Mouse (Mus musculus): Measurements from ENCODE around the gene Slc38a9. TPM values are rescaled to one million over a fixed set of nuclear protein-coding genes. Genes with fewer than 3 reads are reported as not detected.
"Not testable (repeated sequence)": the region's sequence is repeated elsewhere in the genome, so short reads cannot be mapped to it uniquely, and the experiment has no call there.

Gene Slc38a9
- polyA plus RNA-seq, 1 experiment from 2014 or later, result 18.4 TPM

DNA sequence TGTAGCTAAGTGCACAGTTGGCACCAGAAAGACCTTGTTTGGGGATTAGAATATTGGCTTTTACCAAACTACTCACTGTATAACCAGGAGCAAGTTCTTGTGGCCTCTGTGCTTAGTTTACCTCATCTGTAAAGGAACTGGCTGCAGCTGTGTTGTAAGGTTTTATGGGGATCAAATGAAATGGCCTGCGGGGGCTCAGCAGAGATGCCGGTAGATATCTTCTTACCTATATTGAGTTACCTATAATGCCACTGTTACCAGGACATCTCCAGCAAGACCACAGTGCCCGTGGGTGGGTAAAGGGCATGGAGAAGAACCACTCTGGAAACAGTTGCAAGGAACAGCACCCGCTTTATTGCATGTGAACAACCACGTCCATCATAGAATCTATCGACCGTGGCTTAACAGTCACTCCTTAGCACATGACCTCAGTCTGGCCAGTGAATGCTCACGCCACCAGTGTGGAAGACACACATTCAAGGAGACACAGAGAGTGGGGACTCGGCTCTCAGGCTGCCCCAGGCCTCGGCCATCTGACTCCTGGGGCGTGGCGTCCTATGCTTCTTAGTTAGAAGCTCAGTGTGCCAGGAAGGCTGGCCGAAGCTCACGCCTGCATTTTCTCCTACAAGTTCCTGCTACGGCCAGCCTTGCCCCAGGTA lies 59.7 kb downstream of the Slc38a9 start:
- peaks cover 34% of the 10 kb centered on the region for H3K4me1 ChIP-seq (ENCODE audit: insufficient read depth, low read length)

GRCm38 (mm10) chr13:112721946-112722729 lies 61.6 kb downstream of the Slc38a9 start:
- ATAC-seq (ENCODE audit: low FRiP score, low TSS enrichment), result peak; percentile 89

More for the DNA sequence above, 59.7 kb downstream of the Slc38a9 start:
- H3K9me3 ChIP-seq (ENCODE audit: low read length), result no peaks in the 10 kb centered on the region
- no peak overlapping the region for H3K9ac ChIP-seq (replicated peaks; ENCODE audit: low read length)
- H3K27ac ChIP-seq (ENCODE audit: low read length), result no peak overlapping the region
- peak; percentile 80 for ATAC-seq (ENCODE audit: low FRiP score, low TSS enrichment)
- no peak overlapping the region for H3K4me3 ChIP-seq (ENCODE audit: low read length)
- H3K4me2 ChIP-seq (replicated peaks; ENCODE audit: low read depth, low read length), result no peak overlapping the region
- H3K36me3 ChIP-seq (ENCODE audit: insufficient read depth, low read length), result no peaks in the 10 kb centered on the region
- WGBS, result 55% methylated on average over 15 of the region's 15 CpGs
- H3K27me3 ChIP-seq (ENCODE audit: insufficient read depth, low read length), result no peaks in the 10 kb centered on the region

GRCm38 (mm10) chr13:112724260-112724659 lies 63.7 kb downstream of the Slc38a9 start:
- H3K27ac ChIP-seq (ENCODE audit: low read length); H3K9ac ChIP-seq (replicated peaks; ENCODE audit: low read length); H3K4me3 ChIP-seq (ENCODE audit: low read length); H3K36me3 ChIP-seq (ENCODE audit: insufficient read depth, low read length); ATAC-seq (ENCODE audit: low FRiP score, low TSS enrichment); H3K27me3 ChIP-seq (ENCODE audit: insufficient read depth, low read length); H3K9me3 ChIP-seq (ENCODE audit: low read length); H3K4me2 ChIP-seq (replicated peaks; ENCODE audit: low read depth, low read length): not testable (repeated sequence)
- H3K4me1 ChIP-seq (ENCODE audit: insufficient read depth, low read length), result peaks cover 34% of the 10 kb centered on the region

More at GRCm38 (mm10) chr13:112721946-112722729, 61.6 kb downstream of the Slc38a9 start:
- 39% methylated on average over 9 of the region's 9 CpGs for WGBS
- H3K4me2 ChIP-seq (replicated peaks; ENCODE audit: low read depth, low read length), result no peak overlapping the region
- no peak overlapping the region for H3K4me3 ChIP-seq (ENCODE audit: low read length)
- peak overlapping the region; percentile 94 for H3K27ac ChIP-seq (ENCODE audit: low read length)
- no peak overlapping the region for H3K9ac ChIP-seq (replicated peaks; ENCODE audit: low read length)
- no peaks in the 10 kb centered on the region for H3K36me3 ChIP-seq (ENCODE audit: insufficient read depth, low read length)
- peaks cover 34% of the 10 kb centered on the region for H3K4me1 ChIP-seq (ENCODE audit: insufficient read depth, low read length)
- H3K27me3 ChIP-seq (ENCODE audit: insufficient read depth, low read length), result no peaks in the 10 kb centered on the region
- no peaks in the 10 kb centered on the region for H3K9me3 ChIP-seq (ENCODE audit: low read length)

- ATAC-seq (ENCODE audit: low FRiP score, low TSS enrichment), result no peak
- no peak overlapping the region for H3K4me2 ChIP-seq (replicated peaks; ENCODE audit: low read depth, low read length)
- WGBS, result 79% methylated on average over 3 of the region's 3 CpGs
Measured at GRCm38 (mm10) chr13:112726002-112726401, 65.5 kb downstream of the Slc38a9 start.

DNA sequence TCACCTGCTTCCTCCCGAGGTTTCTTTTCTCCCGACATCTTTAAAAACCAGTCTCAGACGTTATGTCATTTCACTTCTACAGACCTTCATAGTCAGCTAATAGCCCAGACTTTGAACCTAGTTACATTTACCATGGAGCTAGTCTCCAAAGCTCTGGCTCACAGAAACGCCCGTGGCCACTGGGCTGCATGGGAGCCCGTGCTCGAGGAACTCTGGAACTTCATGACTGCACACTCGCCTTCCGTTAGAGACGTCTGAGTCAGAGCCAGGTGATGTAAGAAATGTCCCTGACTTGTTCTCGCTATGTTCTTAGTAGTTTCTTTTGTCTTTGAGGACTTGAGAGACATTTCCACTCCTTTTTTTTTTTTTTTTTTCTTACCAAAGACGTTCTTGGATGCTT lies 72.8 kb downstream of the Slc38a9 start:
- H3K4me2 ChIP-seq (replicated peaks; ENCODE audit: low read depth, low read length), result no peak overlapping the region
- 0 out of 2 replicates have a peak, but pooled peaks cover 5% of the 10 kb centered on the region for H3K4me1 ChIP-seq (ENCODE audit: insufficient read depth, low read length)
- H3K27ac ChIP-seq (ENCODE audit: low read length), result no peak overlapping the region
- H3K36me3 ChIP-seq (ENCODE audit: insufficient read depth, low read length), result 0 out of 2 replicates have a peak, but pooled peaks cover 10% of the 10 kb centered on the region
- WGBS, result 91% methylated on average over 12 of the region's 12 CpGs
- no peaks in the 10 kb centered on the region for H3K27me3 ChIP-seq (ENCODE audit: insufficient read depth, low read length)
- H3K9me3 ChIP-seq (ENCODE audit: low read length), result no peaks in the 10 kb centered on the region
- H3K9ac ChIP-seq (replicated peaks; ENCODE audit: low read length), result no peak overlapping the region
- no peak for ATAC-seq (ENCODE audit: low FRiP score, low TSS enrichment)
- no peak overlapping the region for H3K4me3 ChIP-seq (ENCODE audit: low read length)

More at GRCm38 (mm10) chr13:112726002-112726401, 65.5 kb downstream of the Slc38a9 start:
- Histone ChIP-seq H3K27me3 (ENCODE audit: insufficient read depth, low read length) (no peaks in the 10 kb centered on the region), H3K9me3 (ENCODE audit: low read length) (no peaks in the 10 kb centered on the region), H3K4me1 (ENCODE audit: insufficient read depth, low read length) (peaks cover 23% of the 10 kb centered on the region), H3K36me3 (ENCODE audit: insufficient read depth, low read length) (0 out of 2 replicates have a peak, but pooled peaks cover 4% of the 10 kb centered on the region), H3K9ac (replicated peaks; ENCODE audit: low read length) (no peak overlapping the region), H3K4me3 (ENCODE audit: low read length) (no peak overlapping the region), H3K27ac (ENCODE audit: low read length) (no peak overlapping the region)

DNA sequence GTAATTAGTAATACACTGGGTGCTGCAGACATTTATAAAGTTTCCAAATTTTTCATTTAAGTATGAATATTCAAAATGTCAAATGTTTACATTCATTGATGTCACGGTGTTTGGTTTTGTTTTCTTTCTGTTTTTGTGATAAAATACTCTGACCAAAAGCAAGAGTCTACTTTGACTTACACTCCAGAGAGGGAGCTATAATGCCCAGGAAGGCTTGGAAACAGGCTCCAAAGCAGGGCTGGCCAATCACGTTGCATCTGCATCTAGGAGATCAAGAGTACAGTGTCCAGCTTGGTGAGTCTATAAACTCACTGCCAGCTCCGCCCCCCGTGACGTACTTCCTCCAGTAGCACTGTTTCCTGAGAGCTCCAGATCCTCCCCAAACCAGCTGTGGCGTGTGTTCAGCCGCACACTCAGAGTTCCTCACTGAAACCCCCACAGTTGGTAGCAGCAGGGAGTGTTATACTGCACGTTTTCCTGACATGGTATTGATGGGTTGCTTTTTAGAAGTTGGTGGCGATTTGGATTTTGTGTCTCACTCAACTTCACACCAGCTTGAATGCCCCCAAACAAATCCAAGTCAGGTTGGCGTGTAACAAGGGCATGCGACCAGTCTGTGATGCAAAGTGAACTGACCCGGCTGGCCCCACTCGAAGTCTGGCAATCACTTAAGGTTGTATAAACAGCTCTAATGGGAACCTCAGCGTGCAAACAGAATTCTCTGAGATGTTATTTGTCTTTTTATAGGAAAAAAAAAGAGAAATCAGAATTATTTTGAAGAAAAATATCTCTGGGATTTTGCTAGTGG lies 74.6 kb downstream of the Slc38a9 start:
- H3K27me3 ChIP-seq (ENCODE audit: insufficient read depth, low read length), result no peaks in the 10 kb centered on the region
- 70% methylated on average over 14 of the region's 14 CpGs for WGBS
- H3K4me1 ChIP-seq (ENCODE audit: insufficient read depth, low read length), result 0 out of 2 replicates have a peak, but pooled peaks cover 5% of the 10 kb centered on the region
- no peak overlapping the region for H3K4me2 ChIP-seq (replicated peaks; ENCODE audit: low read depth, low read length)
- no peak for ATAC-seq (ENCODE audit: low FRiP score, low TSS enrichment)
- 0 out of 2 replicates have a peak, but pooled peaks cover 5% of the 10 kb centered on the region for H3K36me3 ChIP-seq (ENCODE audit: insufficient read depth, low read length)
- H3K27ac ChIP-seq (ENCODE audit: low read length), result no peak overlapping the region
- no peaks in the 10 kb centered on the region for H3K9me3 ChIP-seq (ENCODE audit: low read length)
- no peak overlapping the region for H3K9ac ChIP-seq (replicated peaks; ENCODE audit: low read length)
- H3K4me3 ChIP-seq (ENCODE audit: low read length), result no peak overlapping the region

DNA sequence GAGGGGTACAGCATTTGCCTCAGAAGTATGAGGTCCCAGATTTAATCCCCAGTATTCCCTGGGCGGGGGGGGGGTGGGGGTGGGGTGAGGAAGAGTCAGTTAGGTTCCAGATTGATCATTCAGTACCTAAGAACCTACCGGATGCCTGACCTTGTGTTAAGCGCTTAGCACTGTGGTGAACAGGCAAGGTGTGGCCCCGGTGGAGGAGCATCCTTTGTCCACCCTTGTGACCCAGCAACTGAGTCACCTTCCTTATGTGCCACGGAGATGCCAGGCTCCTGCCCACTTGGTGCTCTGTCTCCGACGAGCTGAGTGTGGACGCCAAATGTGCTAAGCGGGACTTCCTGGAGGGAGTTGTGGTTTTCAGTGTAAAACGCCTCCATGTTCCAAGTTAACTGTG lies 75.9 kb downstream of the Slc38a9 start:
- Histone ChIP-seq H3K4me1 (ENCODE audit: insufficient read depth, low read length) (0 out of 2 replicates have a peak, but pooled peaks cover 5% of the 10 kb centered on the region), H3K36me3 (ENCODE audit: insufficient read depth, low read length) (0 out of 2 replicates have a peak, but pooled peaks cover 5% of the 10 kb centered on the region), H3K27ac (ENCODE audit: low read length) (no peak overlapping the region), H3K27me3 (ENCODE audit: insufficient read depth, low read length) (no peaks in the 10 kb centered on the region), H3K4me2 (replicated peaks; ENCODE audit: low read depth, low read length) (no peak overlapping the region), H3K9ac (replicated peaks; ENCODE audit: low read length) (no peak overlapping the region), H3K4me3 (ENCODE audit: low read length) (no peak overlapping the region), H3K9me3 (ENCODE audit: low read length) (no peaks in the 10 kb centered on the region)
- 87% methylated on average over 10 of the region's 10 CpGs for WGBS
- no peak for ATAC-seq (ENCODE audit: low FRiP score, low TSS enrichment)

GRCm38 (mm10) chr13:112737110-112737509 lies 76.6 kb downstream of the Slc38a9 start:
- ATAC-seq (ENCODE audit: low FRiP score, low TSS enrichment), result no peak
- Histone ChIP-seq H3K27me3 (ENCODE audit: insufficient read depth, low read length) (no peaks in the 10 kb centered on the region), H3K36me3 (ENCODE audit: insufficient read depth, low read length) (no peaks in the 10 kb centered on the region), H3K9me3 (ENCODE audit: low read length) (no peaks in the 10 kb centered on the region), H3K4me3 (ENCODE audit: low read length) (no peak overlapping the region), H3K27ac (ENCODE audit: low read length) (no peak overlapping the region), H3K4me2 (replicated peaks; ENCODE audit: low read depth, low read length) (no peak overlapping the region), H3K9ac (replicated peaks; ENCODE audit: low read length) (no peak overlapping the region), H3K4me1 (ENCODE audit: insufficient read depth, low read length) (0 out of 2 replicates have a peak, but pooled peaks cover 5% of the 10 kb centered on the region)
- 83% methylated on average over 9 of the region's 9 CpGs for WGBS

DNA sequence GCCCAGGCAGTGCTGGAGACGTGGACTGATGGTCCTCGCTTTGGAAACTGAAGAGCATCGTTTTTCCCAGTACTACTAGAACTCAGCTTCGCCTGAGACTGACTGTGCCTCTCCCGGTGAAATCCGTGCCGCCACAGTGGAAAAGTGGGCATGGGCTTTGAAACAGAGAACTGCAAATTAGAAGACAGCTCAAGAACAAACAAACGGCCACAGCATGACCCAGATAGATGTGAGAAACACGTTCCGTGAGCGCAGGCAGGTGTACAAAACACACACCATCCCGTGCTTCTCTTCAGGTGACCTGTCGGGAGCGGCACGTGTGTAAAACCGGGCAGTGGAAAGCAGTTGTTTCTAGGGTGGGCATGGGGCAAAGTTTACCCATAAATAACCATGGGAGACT lies 77.5 kb downstream of the Slc38a9 start:
- H3K4me2 ChIP-seq (replicated peaks; ENCODE audit: low read depth, low read length), result no peak overlapping the region
- H3K27ac ChIP-seq (ENCODE audit: low read length), result no peak overlapping the region
- no peaks in the 10 kb centered on the region for H3K9me3 ChIP-seq (ENCODE audit: low read length)
- H3K36me3 ChIP-seq (ENCODE audit: insufficient read depth, low read length), result no peaks in the 10 kb centered on the region
- H3K4me1 ChIP-seq (ENCODE audit: insufficient read depth, low read length), result 0 out of 2 replicates have a peak, but pooled peaks cover 5% of the 10 kb centered on the region
- H3K4me3 ChIP-seq (ENCODE audit: low read length), result no peak overlapping the region
- no peaks in the 10 kb centered on the region for H3K27me3 ChIP-seq (ENCODE audit: insufficient read depth, low read length)
- H3K9ac ChIP-seq (replicated peaks; ENCODE audit: low read length), result no peak overlapping the region
- 74% methylated on average over 16 of the region's 16 CpGs for WGBS
- ATAC-seq (ENCODE audit: low FRiP score, low TSS enrichment), result no peak

Measured in kidney, embryonic 16.5 days (tissue).